Mouse (Mus musculus) fat pad, adult 2 months (tissue): ENCODE results near the gene 4930402H24Rik.
A peak's percentile ranks its signal among the peaks of the same experiment; 100 is the strongest.

Experiments
- DNase-seq: peaks from one replicate; pipeline ENCODE4 v3.0.0-alpha.2; 2011; ENCODE audit warnings: low read depth, low spot score; ENCODE audit errors: extremely low read depth

4930402H24Rik gene

DNA sequence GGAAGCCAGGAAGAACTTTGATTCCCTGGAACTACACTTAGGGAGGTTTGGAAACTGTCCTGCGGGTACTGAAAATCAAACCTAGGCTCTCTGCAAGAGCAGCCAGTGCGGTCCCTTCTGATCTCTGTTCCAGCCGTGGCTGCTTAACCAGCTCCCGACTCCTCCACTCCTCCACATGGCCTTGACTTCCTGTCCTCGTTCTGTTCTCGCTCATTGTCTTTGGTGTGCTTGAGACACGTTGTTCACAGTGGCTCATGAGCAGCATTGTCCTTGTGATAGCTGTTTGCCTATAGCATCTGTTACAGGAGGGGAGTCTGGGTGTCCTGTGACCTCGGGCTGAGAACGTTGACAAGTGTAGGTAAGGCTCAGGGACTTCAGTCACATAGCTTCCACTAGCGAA is 229.0 kb downstream of the 4930402H24Rik start:
- DNase-seq = no peak

DNA sequence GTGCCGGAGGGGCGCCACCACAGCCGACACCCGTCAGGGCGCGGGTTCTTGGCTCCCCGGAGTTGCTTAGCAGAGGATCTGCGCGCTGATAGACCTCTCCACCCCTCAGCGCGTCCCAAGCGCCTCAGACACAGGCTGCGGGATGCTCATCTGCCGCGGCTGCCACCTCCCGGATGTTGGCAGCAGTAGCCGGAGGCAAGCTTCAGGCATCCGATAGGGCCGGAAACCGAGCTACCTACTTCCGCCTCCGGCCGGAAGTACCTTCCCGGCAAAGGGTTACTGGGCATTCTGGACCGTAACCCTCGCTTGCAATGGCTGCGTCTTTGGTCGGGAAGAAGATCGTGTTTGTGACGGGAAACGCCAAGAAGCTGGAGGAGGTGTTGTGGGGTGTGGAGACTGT is 238.6 kb downstream of the 4930402H24Rik start, which contains the start of gene Itpa:
Gene Itpa, plus strand, starts transcription at position 52 of the 400 bp plus-strand sequence.
- no peak for DNase-seq

DNA sequence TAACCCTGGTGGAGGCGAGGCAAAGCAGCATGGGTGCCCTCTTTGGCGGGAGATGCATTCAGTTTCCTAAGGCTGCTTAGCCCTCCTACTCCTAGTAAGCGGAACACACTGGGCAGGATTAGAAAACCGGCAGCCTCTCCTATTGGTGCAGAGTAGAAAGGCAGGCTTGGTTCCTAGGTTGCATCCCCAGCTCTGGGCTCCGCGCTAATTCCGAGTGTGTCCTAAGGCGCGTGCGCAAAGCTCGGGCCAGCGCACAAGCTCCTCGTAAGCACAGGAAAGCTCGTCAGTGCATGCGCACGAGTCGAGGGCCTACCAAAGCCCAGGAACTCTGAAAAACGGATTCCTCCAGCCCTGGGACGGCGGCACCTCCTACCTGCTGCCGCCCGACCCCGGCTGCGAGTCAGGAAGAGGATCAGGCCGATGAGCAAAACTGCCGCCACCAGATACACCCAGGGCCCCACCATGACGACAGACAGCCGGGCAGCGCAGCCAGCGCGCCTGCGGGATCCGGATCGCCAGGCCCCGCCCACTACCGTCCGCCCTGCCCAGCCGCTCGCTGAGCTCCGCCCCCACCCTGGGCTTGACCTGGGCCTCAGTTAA is 242.0 kb downstream of the 4930402H24Rik start, which contains the start of gene Ddrgk1:
Gene Ddrgk1, minus strand, starts transcription at position 558 of the 600 bp plus-strand sequence.
- peak; percentile 39 for DNase-seq

DNA sequence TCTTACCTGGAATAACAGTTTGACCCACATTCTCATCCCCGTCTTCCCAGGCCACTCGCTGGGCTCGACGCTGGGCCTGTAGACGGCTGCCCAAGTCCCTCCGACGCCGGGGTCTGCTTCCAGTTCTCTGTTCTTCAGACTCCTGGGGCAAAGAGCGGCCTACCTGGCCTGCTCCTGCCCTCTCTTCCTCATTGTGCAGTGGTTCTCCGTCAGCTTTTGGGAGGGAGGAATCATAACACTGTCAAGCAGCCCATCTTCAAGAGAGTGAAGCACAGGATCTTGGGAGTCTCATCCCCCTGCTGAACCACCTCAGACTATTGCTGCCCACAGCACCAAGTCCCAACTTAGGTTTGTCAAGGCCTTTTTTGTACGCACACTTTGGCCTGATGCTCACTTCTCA is 242.9 kb downstream of the 4930402H24Rik start:
- DNase-seq = no peak

DNA sequence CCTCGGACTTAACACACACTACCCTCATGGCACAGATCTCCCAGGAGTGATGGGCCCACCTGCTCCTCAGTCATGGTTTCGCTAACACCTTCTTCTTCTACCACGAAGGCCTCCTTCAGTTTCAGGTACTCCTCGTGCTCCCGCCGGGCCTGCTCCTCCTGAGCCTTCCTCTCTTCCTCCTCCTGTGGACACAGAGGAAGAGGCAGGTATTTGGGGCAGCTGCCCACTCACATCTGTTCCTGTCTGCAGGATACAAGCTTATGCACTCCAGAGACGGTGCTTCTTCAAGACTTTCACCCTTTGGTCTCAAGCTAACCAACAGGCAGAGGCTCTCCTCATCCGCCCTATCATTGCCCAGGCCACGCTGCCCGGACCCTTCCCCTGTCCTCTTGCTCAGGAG is 247.7 kb downstream of the 4930402H24Rik start:
- no peak for DNase-seq

DNA sequence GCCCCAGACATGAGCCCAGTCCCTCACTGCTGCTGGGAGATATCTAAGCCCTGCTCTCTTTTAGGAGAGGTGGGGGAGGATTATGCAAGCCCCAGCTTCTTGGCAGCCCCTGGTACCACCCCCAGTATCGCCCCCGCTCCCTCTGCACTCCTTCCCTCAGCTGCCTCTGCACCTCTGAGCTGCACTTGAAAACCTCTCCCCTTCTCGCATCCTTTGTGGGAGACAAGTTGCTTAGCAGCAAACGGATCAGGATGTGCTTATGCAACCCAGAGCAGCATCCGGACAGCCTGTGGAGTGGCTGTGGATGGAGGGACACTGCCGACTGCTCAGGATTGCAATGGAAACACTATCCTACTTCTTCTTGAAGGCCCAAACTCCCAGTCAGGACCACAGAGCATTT is 248.7 kb downstream of the 4930402H24Rik start:
- DNase-seq = no peak

DNA sequence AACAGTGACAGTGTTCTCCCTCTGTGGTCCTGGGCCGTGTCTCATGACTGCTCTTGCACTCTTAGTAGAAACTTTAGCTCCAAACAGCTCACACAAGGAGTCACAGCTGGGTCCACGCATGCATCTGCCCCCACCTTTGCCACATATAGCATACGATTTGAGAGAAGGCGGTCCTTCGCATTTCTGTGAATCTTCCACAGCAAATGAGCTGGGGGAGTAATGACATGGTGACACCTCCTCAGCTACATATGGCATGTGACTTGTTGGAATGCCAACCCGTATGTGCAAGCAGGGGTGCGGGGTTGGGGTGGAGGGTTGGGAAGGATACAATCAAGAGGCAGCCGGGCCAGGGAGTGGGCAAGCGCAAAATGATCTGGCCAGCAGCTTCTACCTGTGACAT is 249.7 kb downstream of the 4930402H24Rik start:
- DNase-seq = no peak
